Comparison of ENCODE assay signal across 9 mouse cellular contexts in the genomic region with DNA sequence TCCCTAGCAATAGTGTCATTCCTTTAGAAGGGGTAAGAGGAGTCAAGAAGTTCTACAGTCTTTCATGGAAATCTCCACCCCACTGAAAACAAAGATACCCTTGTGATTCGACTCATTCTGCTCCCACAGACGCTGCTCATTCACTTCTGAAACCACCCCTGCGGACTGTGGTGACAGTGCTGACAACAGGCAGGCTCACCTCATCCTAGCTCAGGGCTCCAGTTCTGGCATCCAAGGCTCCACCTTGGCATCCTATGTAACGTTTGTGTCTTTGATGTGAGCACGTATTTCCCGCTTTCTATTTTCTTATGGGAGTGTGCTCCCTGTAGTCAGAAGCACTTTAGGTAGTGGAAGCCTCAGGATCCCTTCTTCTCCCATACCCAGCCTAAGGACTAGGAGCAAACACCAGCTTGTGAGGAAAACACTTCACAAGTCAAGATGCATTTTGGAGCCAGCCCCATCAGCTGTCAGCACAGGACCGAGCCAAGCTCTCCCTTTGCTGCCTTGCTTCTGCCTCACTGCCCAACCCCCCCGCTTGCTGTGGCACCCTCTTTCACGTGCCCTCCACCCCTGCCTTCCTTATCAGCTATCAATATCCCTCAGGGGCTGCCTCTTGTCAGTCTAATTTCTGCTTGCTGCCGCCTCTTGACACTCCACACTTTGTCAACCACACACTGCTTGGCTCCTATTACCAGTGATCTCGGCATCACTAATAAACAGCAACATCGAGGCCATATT.
DNase-seq lines count a peak whose midpoint lies in the region; ATAC-seq and TF ChIP-seq lines count a peak whose summit lies in the region.
"Had no signal": no experiment of that assay in that cellular context is flagged by ENCODE, and none has a peak within 500 bp of the region (broad histone marks: within the 10 kb centered on the region; RNA-seq: fewer than 3 reads in every experiment).

No protein-coding gene starts in this region.

- no peak overlapping the region for H3K27ac ChIP-seq in kidney, embryonic 16.5 days (ENCODE audit: low read length)
- H3K27ac ChIP-seq in kidney, adult 2 months (ENCODE audit: insufficient read depth, low read depth, low read length): no peak overlapping the region
- H3K27ac ChIP-seq in forebrain, embryonic 12.5 days: 0 out of 2 replicates have a peak overlapping the region, but pooled peaks have one; percentile 19
- peak overlapping the region; percentile 61; the same call in 1 of the 2 replicates for H3K27ac ChIP-seq in limb, embryonic 10.5 days

- DNase-seq in kidney, adult 2 months: no peak
- DNase-seq in cerebellum, postnatal 36 days: peak; percentile 33 to 43
- DNase-seq in limb, embryonic 10.5 days (ENCODE audit: low spot score): no peak
- DNase-seq in urinary bladder, adult 18-20 months (ENCODE audit: low spot score in 2 of 2): no peak
- no peak for DNase-seq in yolk sac, embryonic 10.5 days (ENCODE audit: low spot score)
- DNase-seq: kidney, postnatal 25 days; lung, postnatal 14 days had no signal

- TF ChIP-seq CTCF in kidney, adult 2 months (conservative IDR thresholded peaks at IDR 0.05; ENCODE audit: insufficient read depth, insufficient read length, low read depth, low read length): no peak

- ATAC-seq in kidney, embryonic 16.5 days (ENCODE audit: low FRiP score, low TSS enrichment): peak; percentile 57
- peak; percentile 17; the same call in 1 of the 2 replicates for ATAC-seq in forebrain, embryonic 12.5 days (ENCODE audit: low FRiP score)

- no peak overlapping the region for H3K4me2 ChIP-seq in kidney, embryonic 16.5 days (replicated peaks; ENCODE audit: low read depth, low read length)
- H3K4me2 ChIP-seq in forebrain, embryonic 12.5 days: no peak overlapping the region

- peaks cover 19% of the 10 kb centered on the region for H3K4me1 ChIP-seq in kidney, embryonic 16.5 days (ENCODE audit: insufficient read depth, low read length)
- H3K4me1 ChIP-seq in kidney, adult 2 months (ENCODE audit: control insufficient read depth, insufficient read depth, low read length): no peaks in the 10 kb centered on the region
- peaks cover 30% of the 10 kb centered on the region for H3K4me1 ChIP-seq in forebrain, embryonic 12.5 days
- peaks cover 48% of the 10 kb centered on the region for H3K4me1 ChIP-seq in limb, embryonic 10.5 days

- H3K9me3 ChIP-seq in kidney, embryonic 16.5 days (ENCODE audit: low read length): no peaks in the 10 kb centered on the region
- no peaks in the 10 kb centered on the region for H3K9me3 ChIP-seq in forebrain, embryonic 12.5 days
- no peaks in the 10 kb centered on the region for H3K9me3 ChIP-seq in limb, embryonic 10.5 days (replicated peaks)

- H3K9ac ChIP-seq in kidney, embryonic 16.5 days (replicated peaks; ENCODE audit: low read length): no peak overlapping the region
- no peak overlapping the region for H3K9ac ChIP-seq in forebrain, embryonic 12.5 days

- no peaks in the 10 kb centered on the region for H3K27me3 ChIP-seq in kidney, embryonic 16.5 days (ENCODE audit: insufficient read depth, low read length)
- H3K27me3 ChIP-seq in kidney, adult 2 months (replicated peaks; ENCODE audit: control insufficient read depth, insufficient read depth, low read length): no peaks in the 10 kb centered on the region
- H3K27me3 ChIP-seq in forebrain, embryonic 12.5 days: no peaks in the 10 kb centered on the region
- no peaks in the 10 kb centered on the region for H3K27me3 ChIP-seq in limb, embryonic 10.5 days (ENCODE audit: low read depth, poor library complexity, severe bottlenecking)

- no peaks in the 10 kb centered on the region for H3K36me3 ChIP-seq in kidney, embryonic 16.5 days (ENCODE audit: insufficient read depth, low read length)
- no peaks in the 10 kb centered on the region for H3K36me3 ChIP-seq in kidney, adult 2 months (ENCODE audit: control insufficient read depth, insufficient read depth, low read length)
- no peaks in the 10 kb centered on the region for H3K36me3 ChIP-seq in forebrain, embryonic 12.5 days (replicated peaks)
- 0 out of 2 replicates have a peak, but pooled peaks cover 4% of the 10 kb centered on the region for H3K36me3 ChIP-seq in limb, embryonic 10.5 days

- TF ChIP-seq POLR2A in kidney, adult 2 months (IDR thresholded peaks at IDR 0.05; ENCODE audit: low read depth, low read length): no peak

- WGBS in kidney, embryonic 16.5 days: 40% methylated on average over 12 of the region's 12 CpGs
- WGBS in kidney, adult 2 months: 65% methylated on average over 12 of the region's 12 CpGs
- whole genome bisulfite sequencing in forebrain, embryonic 12.5 days: 49% methylated on average over 12 of the region's 12 CpGs
- 44% methylated on average over 12 of the region's 12 CpGs for WGBS in limb, embryonic 10.5 days

- H3K4me3 ChIP-seq in kidney, embryonic 16.5 days (ENCODE audit: low read length): no peak overlapping the region
- no peak overlapping the region for H3K4me3 ChIP-seq in kidney, adult 2 months (ENCODE audit: insufficient read depth, low read depth, low read length)
- no peak overlapping the region for H3K4me3 ChIP-seq in forebrain, embryonic 12.5 days (replicated peaks)
- H3K4me3 ChIP-seq in limb, embryonic 10.5 days: no peak overlapping the region

Comparison
In these comparisons a context has a peak if more than half of its experiments do, and no peak if none do; other contexts are left out.
1. H3K27ac ChIP-seq: peak in forebrain, embryonic 12.5 days (single experiment) and limb, embryonic 10.5 days (single experiment); none in kidney, embryonic 16.5 days (single experiment) and kidney, adult 2 months (single experiment).
2. DNase-seq: peak in cerebellum, postnatal 36 days (2 of 2); none in kidney, adult 2 months (single experiment), limb, embryonic 10.5 days (single experiment), urinary bladder, adult 18-20 months (0 of 2) and yolk sac, embryonic 10.5 days (single experiment).